Mouse (Mus musculus): ENCODE measurements at regions not wholly inside any gene's neighbourhood (a gene's known extent, or its start where the extent isn't known, plus 50 kb on each side); places are given as distances from the start of the nearest gene placed in this dataset.

DNA sequence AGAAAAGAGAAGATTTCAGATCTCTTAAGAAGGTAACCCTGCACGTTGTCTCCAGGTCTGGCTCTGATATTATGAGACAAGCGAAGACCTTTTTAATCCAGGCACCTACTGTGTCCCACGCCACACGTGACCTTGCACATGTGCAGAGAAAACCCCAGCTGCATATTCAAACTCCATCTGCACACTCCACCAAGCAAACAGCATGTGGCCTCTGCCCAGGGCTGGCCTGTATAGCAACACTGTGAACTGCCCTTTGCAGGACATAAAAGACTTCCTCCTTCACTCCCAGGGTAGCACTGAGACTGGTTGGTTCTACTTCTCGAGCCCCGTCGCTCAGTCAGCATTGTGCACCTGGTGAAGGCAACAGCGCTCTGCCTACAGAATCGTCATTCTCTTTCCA, 119.0 kb downstream of the Slc38a6 start:
- no peak overlapping the region for H3ac ChIP-seq (ENCODE audit: control insufficient read depth, insufficient read length, low read depth)
- no peaks in the 10 kb centered on the region for H3K79me2 ChIP-seq (ENCODE audit: control insufficient read depth, insufficient read depth)
- H3K79me3 ChIP-seq (ENCODE audit: low read depth) = no peaks in the 10 kb centered on the region
- TF ChIP-seq CEBPB (IDR thresholded peaks at IDR 0.05; ENCODE audit: low read depth) = no peak
- H3K27me3 ChIP-seq (ENCODE audit: control insufficient read depth, insufficient read depth, insufficient read length) = no peaks in the 10 kb centered on the region
- no peak overlapping the region for H3K4me3 ChIP-seq (ENCODE audit: insufficient read depth, poor library complexity, severe bottlenecking)
- no peaks in the 10 kb centered on the region for H3K36me3 ChIP-seq (ENCODE audit: control insufficient read depth, insufficient read depth)

DNA sequence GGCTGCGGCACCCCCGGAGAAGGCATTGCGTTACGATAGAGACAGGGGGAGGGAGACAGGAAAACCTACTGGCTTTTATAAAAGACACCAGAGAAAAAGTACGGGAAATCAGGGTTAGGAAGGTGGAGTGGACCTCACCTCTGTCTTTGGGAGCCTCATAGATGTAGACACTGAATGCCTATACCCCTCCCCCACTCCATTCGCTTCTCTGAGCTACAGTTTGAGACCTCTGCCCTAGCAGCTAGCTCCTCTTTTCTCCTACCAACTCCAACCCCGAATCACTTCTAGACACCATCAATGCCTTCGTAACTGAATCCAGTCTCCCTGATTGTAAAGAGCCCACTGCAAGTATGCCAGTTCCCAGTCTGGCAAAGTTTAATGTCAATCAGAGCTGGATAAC, 118.5 kb downstream of the Slc38a6 start:
- no peaks in the 10 kb centered on the region for H3K79me2 ChIP-seq (ENCODE audit: control insufficient read depth, insufficient read depth)
- H3K36me3 ChIP-seq (ENCODE audit: control insufficient read depth, insufficient read depth) = no peaks in the 10 kb centered on the region
- H3K4me3 ChIP-seq (ENCODE audit: insufficient read depth, poor library complexity, severe bottlenecking) = no peak overlapping the region
- no peaks in the 10 kb centered on the region for H3K27me3 ChIP-seq (ENCODE audit: control insufficient read depth, insufficient read depth, insufficient read length)
- no peak overlapping the region for H3ac ChIP-seq (ENCODE audit: control insufficient read depth, insufficient read length, low read depth)
- TF ChIP-seq CTCF (IDR thresholded peaks at IDR 0.05; ENCODE audit: control insufficient read depth, insufficient read depth, insufficient read length) (no peak), USF1 (IDR thresholded peaks at IDR 0.05; ENCODE audit: low read depth) (no peak), FOSL1 (IDR thresholded peaks at IDR 0.05; ENCODE audit: insufficient read depth, low read length, poor library complexity, severe bottlenecking) (no peak), CEBPB (IDR thresholded peaks at IDR 0.05; ENCODE audit: low read depth) (no peak), MYOG (IDR thresholded peaks at IDR 0.05; ENCODE audit: control insufficient read depth, extremely low read depth, insufficient read length) (no peak), MAX (IDR thresholded peaks at IDR 0.05) (no peak), MYOD1 (IDR thresholded peaks at IDR 0.05; ENCODE audit: control insufficient read depth, insufficient read length, low read depth) (no peak)
- H3K79me3 ChIP-seq (ENCODE audit: low read depth) = no peaks in the 10 kb centered on the region

GRCm38 (mm10) chr12:73403906-73404474, 117.4 kb downstream of the Slc38a6 start:
- Histone ChIP-seq H3K4me3 (ENCODE audit: insufficient read depth, poor library complexity, severe bottlenecking) (no peak overlapping the region), H3K79me2 (ENCODE audit: control insufficient read depth, insufficient read depth) (no peaks in the 10 kb centered on the region), H3ac (ENCODE audit: control insufficient read depth, insufficient read length, low read depth) (no peak overlapping the region), H3K36me3 (ENCODE audit: control insufficient read depth, insufficient read depth) (no peaks in the 10 kb centered on the region), H3K79me3 (ENCODE audit: low read depth) (no peaks in the 10 kb centered on the region), H3K27me3 (ENCODE audit: control insufficient read depth, insufficient read depth, insufficient read length) (no peaks in the 10 kb centered on the region)
- TF ChIP-seq MYOG (IDR thresholded peaks at IDR 0.05; ENCODE audit: control insufficient read depth, extremely low read depth, insufficient read length) (no peak), FOSL1 (IDR thresholded peaks at IDR 0.05; ENCODE audit: insufficient read depth, low read length, poor library complexity, severe bottlenecking) (no peak), CTCF (IDR thresholded peaks at IDR 0.05; ENCODE audit: control insufficient read depth, insufficient read depth, insufficient read length) (no peak), USF1 (IDR thresholded peaks at IDR 0.05; ENCODE audit: low read depth) (no peak), CEBPB (IDR thresholded peaks at IDR 0.05; ENCODE audit: low read depth) (no peak), MAX (IDR thresholded peaks at IDR 0.05) (no peak), MYOD1 (IDR thresholded peaks at IDR 0.05; ENCODE audit: control insufficient read depth, insufficient read length, low read depth) (no peak)

Data from C2C12 (cell line).